Mouse (Mus musculus) urinary bladder, postnatal 4 days (tissue): Measurements from ENCODE around the gene Sec14l3.

Source experiments
- DNase-seq, 2 experiments: peaks; one replicate each; pipeline ENCODE4 v3.0.0; 2021 to 2022; ENCODE audit warnings: low spot score in 2 of 2

Gene Sec14l3

GRCm38 (mm10) chr11:4060866-4061575 is 3.6 kb upstream of the Sec14l3 start:
- DNase-seq = no peak

GRCm38 (mm10) chr11:4062523-4062922 is 2.1 kb upstream of the Sec14l3 start:
- no peak for DNase-seq

- no peak for DNase-seq
Observed at GRCm38 (mm10) chr11:4062981-4063380, 1.7 kb upstream of the Sec14l3 start.

- no peak for DNase-seq
Observed at GRCm38 (mm10) chr11:4069664-4070063, 5.0 kb downstream of the Sec14l3 start.

GRCm38 (mm10) chr11:4076633-4077032 is 12.0 kb downstream of the Sec14l3 start:
- DNase-seq = peak in 1 of 2 experiments; percentile 76

DNA sequence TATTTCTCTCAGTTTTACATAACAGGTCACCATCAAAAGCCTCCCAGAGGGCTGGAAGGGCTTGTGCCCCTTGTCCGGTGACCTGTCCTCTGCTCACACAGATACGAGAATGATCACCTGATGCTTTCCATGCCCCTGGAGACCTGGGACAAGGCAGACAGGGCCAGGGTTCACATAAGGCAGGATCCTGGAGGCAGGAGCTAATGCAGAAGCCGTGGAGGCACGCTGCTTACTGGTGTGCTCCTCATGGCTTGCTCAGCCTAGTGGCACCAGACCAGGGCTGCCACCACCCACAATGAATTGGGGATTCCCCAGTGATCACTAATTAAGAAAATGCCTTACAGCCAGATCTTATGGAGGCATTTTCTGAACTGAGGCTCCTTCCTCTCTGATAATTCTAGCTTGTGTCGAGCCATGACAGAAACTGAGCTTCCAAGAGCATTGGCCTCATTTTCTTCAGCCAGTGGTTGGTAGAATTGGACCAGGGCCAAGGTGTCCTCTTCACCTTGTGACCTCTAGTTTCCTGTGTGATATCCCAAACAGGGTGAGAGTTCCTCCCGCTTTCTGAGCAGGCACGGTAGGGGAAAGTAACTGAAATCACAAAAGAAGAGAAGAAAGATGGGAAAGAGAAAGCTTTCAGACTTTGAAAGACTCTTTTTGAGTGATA is 13.8 kb downstream of the Sec14l3 start:
- DNase-seq = no peak

DNA sequence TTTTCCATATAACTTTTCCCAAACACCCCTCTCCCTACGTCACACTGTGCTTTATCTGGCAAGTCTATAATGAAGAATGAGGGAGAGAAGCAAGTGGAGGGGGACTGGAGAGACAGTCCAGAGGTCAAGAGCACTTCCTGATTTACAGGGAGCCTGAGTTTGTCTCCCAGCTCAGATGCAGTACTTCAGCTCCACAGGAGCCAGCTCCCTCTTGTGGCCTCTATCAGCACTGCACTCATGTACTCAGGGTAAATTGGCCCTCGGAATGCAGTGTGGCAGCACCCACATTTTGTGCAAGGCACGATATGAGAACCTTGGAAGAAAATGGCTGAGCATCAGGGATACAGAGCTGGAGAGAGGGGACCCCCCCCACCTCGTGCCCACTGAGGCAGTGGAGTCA is 15.6 kb downstream of the Sec14l3 start:
- no peak for DNase-seq

DNA sequence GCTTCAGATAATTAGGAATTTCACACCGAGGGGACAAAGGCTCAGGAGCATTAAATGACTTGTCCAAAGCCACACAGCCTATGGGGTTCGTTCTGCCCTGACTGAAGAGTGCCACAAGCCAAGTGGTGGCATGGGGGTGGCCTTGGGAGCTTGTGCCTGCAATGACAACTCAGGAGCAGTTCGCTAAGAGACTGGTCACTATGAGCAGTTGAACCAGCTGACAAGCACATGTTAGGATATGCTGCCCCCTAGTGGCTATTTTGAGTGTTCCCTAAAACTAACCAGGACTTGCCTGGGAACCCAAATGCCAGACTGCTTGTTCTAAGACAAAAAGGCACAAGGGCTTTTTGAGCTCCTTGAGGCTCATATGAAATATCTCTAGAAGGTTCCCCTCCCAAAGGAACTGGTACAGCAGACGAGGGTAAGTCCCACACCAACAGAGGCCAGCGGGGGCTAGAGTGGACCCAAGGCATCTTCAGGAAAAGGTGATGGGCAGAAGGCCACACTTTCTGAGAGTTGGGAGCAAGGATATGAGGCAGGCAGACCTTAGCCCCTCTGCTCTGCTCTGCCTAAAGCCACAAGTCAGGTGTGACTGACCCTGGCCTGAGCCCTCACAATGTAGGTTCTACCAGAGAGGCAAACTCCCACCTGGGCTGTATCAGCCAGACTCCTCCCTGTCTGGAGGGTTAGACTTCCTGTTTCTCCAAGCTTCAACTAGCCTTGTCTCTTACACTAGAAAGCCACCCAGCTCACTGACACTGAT is 18.9 kb downstream of the Sec14l3 start:
- no peak for DNase-seq

GRCm38 (mm10) chr11:4086246-4086645 is 21.6 kb downstream of the Sec14l3 start:
- no peak for DNase-seq

- no peak for DNase-seq
Observed at GRCm38 (mm10) chr11:4087267-4087666, 22.6 kb downstream of the Sec14l3 start.

- DNase-seq = no peak
Observed at GRCm38 (mm10) chr11:4093459-4094377, 29.1 kb downstream of the Sec14l3 start.

GRCm38 (mm10) chr11:4094378-4095170 is 29.9 kb downstream of the Sec14l3 start:
- no peak for DNase-seq

DNA sequence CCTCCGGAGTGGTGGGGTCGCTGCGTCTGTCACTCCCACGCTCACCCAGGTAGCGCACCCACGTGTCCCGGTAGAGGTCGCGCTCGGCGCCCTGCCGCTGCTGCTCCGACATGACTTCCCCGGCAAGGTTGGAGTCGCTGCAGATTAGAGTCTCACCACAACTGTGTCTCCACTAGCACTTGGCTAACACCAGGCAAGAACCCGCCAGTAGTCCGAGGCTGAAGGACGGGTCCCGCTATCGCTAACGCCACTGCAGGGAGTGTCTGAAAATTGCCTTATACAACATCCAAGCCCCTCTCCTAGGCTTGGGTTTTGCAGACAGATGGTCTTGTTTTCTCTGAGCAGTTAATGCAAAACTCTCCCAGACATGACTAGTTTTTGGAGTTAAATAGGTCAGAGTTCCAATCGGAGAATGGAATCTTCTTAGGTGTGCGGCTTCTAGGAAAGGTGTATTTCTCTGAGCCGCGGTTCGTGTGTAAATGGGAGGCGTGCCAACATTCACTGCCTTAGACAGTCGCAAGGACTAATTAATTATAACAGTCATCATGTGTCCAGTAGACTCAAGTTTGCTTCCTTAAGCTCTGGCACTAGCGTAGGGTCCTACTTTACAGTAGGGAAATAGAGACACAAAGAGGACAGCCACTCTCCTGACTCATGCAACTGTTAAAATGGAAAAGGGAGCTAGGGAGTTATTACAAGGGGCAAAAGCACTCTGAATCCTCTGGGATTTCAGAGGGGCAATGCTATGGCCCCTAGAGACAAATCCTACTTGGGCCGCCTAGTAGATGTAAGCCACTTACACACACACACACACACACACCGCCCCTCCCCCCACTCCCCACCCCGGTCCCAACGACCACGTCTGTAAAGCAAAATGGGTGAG is 30.8 kb downstream of the Sec14l3 start, which contains the start of gene Mtfp1:
Mtfp1 (minus strand) TSS at position 275 of the 883 bp plus-strand sequence.
- DNase-seq = peak in 1 of 2 experiments; percentile 32

GRCm38 (mm10) chr11:4096054-4096984 is 31.7 kb downstream of the Sec14l3 start:
- peak; percentile 97 to 98 for DNase-seq

GRCm38 (mm10) chr11:4097091-4097621 is 32.5 kb downstream of the Sec14l3 start:
- DNase-seq = no peak

- no peak for DNase-seq
Observed at GRCm38 (mm10) chr11:4098120-4098519, 33.5 kb downstream of the Sec14l3 start.

DNA sequence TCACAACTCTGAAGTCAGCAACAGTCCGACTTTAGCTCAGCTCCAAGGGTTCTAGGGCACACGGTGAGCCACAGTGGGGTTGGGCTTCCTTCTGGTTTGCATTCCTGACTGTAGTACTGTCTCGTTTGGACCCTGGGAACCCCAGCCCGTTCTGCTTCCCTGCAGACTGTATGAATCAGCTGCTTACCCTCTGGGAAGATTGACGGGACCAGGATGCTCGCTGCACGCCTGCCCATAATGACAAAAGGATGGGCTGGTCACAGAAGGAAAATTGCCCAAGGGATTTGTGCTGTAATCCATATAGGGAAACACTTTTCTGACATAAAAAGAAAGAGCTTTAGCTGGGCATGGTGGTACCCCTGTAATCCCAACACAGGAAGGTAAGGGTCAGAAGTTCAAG is 34.2 kb downstream of the Sec14l3 start:
- DNase-seq = no peak

- no peak for DNase-seq
Observed at GRCm38 (mm10) chr11:4099447-4099846, 34.8 kb downstream of the Sec14l3 start.
